Mouse (Mus musculus) embryo, embryonic 11.5 days (tissue): ENCODE measurements around the gene Batf2.
"Not testable (repeated sequence)": the region's sequence is repeated elsewhere in the genome, so short reads cannot be mapped to it uniquely, and the experiment has no call there.

ENCODE experiments used
- DNase-seq: peaks from one replicate; pipeline ENCODE4 v3.0.0-alpha.2; 2012; ENCODE audit warnings: low read depth, low spot score

The Batf2 gene

GRCm38 (mm10) chr19:6132171-6132827 is 8.5 kb upstream of the Batf2 start:
- DNase-seq, result no peak

- DNase-seq, result not testable (repeated sequence)
These were observed 7.6 kb upstream of the Batf2 start for GRCm38 (mm10) chr19:6133197-6133596.

DNA sequence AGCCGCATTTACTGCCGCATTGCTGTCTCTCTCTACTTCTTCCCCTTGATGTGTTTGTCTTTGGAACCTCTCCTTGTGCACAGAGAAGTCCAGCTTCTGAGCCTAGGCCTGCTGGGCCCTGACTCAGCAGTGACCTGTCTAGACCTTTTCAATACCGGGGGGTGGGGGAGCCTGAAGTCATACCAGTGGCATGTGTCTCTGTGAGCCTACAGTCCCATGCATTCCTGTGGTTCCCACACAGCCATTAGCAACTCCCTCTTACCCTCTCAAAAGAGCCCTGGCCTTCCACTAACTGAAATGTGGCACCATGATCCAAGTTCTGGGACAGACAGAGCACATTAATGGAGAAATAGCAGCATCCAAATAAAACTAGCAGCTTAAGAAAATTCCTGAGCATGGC is 4.4 kb upstream of the Batf2 start:
- DNase-seq, result no peak

DNA sequence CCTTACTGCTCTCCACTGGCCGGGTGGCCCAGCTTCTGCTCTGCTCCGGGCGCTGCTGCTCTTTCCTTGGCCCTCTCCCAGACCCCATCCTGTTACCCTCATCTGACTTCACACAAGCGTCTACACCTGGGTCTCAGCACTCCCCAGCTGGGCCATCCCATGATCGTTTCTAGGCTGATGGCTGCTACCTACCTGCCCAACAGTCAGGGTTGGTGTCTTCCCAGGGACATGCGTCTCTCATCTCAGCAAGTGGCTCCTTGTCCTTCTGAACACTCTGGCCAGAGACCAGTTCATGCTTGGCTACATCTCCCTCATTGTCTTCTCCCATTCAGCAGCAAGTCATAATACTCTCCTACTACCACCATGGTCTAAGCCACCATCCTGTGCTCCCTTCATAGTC is 1.1 kb upstream of the Batf2 start:
- DNase-seq, result no peak

- no peak for DNase-seq
These were observed 457 bp upstream of the Batf2 start for GRCm38 (mm10) chr19:6140374-6140677.

DNA sequence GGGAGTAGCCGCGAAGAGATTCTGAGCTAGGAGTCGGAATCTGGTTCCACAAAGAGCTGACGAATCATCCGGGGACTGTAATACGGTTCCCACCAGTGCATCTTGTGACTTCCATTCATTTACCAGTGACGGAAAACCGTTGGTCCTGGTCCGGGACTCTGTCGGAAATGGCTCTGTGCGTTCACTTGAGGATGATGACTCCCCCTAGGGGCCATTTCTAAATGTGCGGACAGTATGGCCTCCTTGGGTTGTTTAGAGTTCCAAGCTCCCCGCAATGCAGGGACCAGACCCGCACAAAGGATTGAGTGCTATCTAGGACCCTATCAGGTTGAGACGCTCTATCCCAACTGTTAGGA is 589 bp downstream of the Batf2 start, which contains the start of gene Arl2:
Gene Arl2, minus strand, starts transcription at position 155 of the 356 bp plus-strand sequence.
- peak; percentile 81 for DNase-seq

DNA sequence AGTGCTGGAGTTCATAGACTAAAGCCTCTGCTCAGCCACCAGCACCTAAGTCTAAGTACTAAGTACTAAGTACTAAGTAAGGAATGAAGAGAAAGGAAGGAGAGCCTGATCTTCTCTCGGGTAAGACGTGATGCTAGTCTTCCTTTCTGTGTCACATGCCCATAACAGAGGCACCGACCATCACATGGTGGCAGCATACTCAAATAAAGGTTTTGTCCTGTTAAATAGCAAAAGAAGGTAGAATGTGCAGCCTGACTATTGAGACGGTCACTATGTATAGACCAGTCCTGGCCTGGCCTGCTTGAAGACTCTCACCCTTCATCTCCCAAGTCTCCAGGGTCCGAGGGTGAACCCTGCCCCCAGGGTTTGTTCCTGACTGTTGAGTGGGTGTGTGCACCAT is 4.1 kb downstream of the Batf2 start:
- no peak for DNase-seq

DNA sequence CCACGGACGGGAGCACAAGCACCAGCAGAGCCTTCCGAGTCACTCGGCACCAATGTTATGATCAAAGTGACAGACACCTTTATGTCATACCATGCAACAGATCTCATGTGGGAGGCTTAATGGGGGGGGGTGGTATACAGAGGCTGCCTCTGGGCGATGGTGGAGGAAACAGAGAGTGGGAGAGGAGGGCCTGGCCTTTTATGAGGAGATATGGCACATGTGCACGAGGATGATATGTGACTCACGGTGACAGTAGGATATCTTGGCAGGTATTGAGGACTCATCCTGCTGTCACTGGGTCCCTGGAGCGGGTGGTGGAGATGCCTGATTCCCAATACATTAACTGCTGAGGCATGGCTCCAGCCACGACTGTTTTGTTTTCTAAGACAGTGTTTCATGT is 14.4 kb downstream of the Batf2 start:
- no peak for DNase-seq

DNA sequence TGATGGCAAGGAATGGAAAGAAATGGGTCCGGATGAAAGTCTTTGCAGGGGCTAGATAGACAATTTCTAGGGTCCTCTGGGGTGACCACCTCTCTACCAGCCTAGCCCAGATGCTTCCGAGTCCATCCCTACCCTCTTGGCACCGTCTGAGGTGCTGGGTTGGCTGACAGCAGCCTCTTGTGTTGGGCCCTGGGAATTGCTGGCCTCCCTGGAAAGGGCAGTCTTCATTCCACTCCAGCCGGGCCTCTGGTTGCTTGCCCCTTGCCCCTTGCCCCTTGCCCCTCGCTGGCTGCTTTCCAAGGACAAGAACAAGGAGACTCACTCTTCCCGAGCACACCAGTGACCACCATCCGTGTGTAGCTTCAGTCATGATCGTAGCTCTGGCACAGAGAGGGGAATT is 15.6 kb downstream of the Batf2 start:
- DNase-seq, result no peak

- no peak for DNase-seq
These were observed 16.4 kb downstream of the Batf2 start for GRCm38 (mm10) chr19:6157220-6157619.

DNA sequence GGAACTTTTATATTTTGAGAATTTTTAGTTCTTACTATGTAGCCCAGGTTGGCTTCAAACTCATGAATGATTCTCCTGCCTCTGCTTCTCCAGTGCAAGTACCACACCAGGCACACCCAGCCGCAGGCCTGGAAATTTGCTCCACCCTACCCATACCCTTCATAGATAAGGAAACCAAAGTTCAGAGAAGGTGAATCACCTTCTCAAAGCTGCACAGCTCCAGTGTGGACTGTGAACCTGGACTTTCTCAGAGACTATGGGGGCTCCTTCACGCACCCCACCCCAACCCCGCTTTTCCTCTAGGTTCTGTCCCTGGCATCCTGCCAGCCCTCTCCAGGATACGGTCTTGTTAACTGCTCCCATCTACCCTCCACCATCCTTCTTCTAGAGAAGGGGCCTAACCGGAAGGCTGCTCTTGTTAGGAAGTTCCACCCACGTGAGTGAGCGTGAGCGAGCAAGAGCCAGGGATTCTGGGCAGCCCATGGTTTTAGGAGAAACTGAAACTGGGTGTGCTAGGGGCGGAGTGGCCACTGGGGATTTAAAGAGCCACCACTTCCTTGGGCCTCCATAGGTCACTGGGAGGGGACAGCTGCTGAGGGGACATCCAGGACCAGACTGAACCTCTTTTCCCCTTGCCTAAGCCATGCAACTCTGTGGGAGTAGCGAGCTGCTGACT is 23.2 kb downstream of the Batf2 start:
- DNase-seq, result no peak

- no peak for DNase-seq
These were observed 26.0 kb downstream of the Batf2 start for GRCm38 (mm10) chr19:6166750-6167149.

DNA sequence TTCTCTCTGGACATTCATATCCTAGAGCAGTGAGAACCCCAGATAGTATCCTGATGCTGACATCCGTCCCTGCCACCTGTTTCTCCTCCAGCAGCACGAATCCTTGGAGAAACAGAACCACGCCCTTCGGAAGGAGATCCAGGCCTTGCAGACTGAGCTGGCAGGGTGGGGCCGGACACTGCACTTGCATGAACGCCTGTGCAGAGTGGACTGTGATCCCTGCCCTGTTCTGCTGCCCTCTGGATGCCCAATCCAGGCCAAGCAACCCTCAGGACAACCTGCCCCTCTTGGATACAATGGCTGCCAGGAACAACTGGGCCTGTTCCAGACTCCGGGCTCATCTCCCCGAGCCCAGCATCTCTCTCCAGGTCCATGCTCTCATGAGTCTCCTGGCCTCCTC is 30.4 kb downstream of the Batf2 start:
- DNase-seq, result no peak

DNA sequence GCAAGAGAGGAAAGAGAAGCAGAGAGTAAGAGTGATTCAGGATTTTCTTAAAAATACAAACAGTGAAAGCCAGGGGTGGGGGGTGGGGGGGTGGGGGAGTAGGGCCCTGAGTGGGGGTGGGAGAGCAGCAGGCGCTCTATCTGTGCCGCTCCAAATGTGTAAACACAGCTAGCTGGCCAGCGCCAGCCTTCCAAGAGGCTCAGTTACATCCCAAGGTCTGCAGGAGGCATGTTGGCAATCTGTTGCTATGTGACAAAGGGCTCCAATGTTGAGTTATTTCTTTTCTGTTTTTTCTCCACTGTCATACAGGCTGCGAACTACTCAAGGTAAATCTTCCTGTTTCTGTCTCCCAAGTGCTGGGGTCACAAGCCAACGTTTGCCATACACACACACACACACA is 34.0 kb downstream of the Batf2 start:
- DNase-seq, result no peak

- DNase-seq, result no peak
These were observed 38.0 kb downstream of the Batf2 start for GRCm38 (mm10) chr19:6178775-6179174.

DNA sequence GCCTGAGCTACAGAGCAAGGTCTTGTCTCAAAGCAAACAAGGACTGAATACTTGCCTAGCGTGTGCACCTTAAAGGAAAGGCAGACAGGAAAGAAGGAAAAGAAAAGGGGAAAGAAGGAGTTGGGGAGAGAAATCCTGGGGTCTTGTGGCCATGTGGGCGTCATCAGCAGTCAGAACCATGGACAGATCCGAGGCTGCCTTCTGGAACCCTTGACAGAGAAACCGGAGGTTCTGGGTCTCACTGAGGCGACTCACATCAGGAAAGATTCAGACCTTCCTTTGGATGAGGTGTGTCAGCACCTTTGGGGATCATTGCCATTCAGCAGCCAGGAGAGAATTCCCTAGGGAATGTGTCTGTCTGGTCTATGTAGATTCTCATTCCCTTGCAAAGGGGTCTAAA is 40.8 kb downstream of the Batf2 start:
- DNase-seq, result peak; percentile 30

DNA sequence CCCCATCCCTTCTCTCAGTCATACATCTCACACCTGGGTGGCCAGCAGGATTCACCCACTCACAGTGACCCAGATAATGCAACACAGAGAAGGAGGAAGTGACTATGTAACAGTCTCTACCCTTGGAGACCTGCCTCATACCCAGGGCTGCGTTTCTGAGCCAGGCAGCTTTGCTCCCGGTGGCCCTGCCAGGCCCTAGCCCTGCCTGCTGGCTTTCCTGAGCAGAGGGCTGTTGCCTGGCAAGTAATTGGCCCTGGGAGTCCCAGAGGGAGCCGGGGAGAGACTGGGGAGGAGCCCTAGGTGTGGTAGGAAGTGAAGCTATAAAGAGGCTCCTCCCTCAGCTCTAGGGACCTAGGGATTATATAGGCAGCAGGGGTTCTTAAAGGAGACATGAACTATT is 41.8 kb downstream of the Batf2 start:
- no peak for DNase-seq

GRCm38 (mm10) chr19:6184131-6184530 is 43.3 kb downstream of the Batf2 start, which contains the start of gene Majin:
TSS of gene Majin (plus strand) at chr19:6184388.
- no peak for DNase-seq

GRCm38 (mm10) chr19:6204265-6204664 is 63.5 kb downstream of the Batf2 start:
- no peak for DNase-seq

DNA sequence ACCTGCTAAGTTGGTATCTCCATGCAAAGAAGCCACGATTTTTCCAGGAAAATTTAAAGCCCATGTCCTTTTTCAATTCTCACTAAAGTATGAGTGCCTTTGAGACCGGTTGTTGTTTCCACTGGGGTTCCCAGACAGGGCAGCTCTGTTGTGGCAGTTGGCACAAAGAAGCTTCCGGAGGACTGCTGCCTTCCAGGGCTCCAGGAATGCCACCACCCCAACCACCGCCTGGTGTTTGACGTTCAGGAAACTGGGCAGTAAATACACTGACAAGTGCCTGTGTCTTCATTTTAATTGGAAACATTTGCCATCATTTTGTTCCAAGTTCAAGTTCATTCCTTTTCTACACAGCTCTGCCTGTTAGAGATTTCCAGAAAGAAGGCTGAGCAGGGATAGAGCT is 65.9 kb downstream of the Batf2 start:
- DNase-seq, result no peak

DNA sequence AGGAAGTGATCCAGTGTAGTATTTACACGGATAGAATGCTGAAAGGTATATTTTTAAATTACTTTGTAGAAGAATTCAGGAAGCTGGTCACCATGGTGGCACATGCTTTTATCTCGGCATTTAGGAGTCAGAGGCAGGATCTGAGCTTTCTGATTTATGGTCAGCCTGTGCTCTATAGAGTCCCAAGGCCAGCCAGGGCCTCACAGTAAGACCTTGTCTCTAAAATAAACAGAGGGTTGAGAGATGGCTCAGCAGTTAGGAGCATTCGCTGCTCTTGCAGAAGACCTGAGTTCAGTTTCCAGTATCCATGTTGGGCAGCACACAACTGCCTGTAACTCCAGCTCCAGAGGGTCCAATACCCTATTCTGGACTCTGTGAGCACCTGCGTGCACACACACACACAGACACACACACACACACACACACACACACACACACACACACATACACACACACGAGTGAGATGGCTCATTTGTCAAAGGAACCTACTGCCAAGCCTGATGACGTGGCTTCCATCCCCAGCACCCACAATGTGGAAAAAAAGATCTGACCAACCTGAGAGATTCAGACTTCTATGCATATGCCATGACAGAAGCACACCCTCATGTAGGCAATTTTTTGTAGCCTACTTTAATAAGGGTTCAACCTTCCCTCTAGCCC is 75.4 kb downstream of the Batf2 start:
- DNase-seq, result no peak

- DNase-seq, result no peak
These were observed 77.8 kb downstream of the Batf2 start for GRCm38 (mm10) chr19:6218606-6219005.
